Mouse (Mus musculus): ENCODE results near the gene Emg1. TPM values are rescaled to one million over a fixed set of nuclear protein-coding genes. Genes with fewer than 3 reads are reported as not detected.
A peak's percentile ranks its signal among the peaks of the same experiment; 100 is the strongest.
"Not testable (repeated sequence)": the region's sequence is repeated elsewhere in the genome, so short reads cannot be mapped to it uniquely, and the experiment has no call there.

Emg1 gene
- total RNA-seq, 4 experiments from 2014 or later, result 62.1 to 74.4 (median 66.1) TPM

GRCm38 (mm10) chr6:124708289-124708889 lies 3.6 kb downstream of the Emg1 start:
- DNase-seq (ENCODE audit: low spot score in 2 of 2), result no peak

- no peak for DNase-seq (ENCODE audit: low spot score in 2 of 2)
These were observed 5.8 kb downstream of the Emg1 start for GRCm38 (mm10) chr6:124706061-124706627.

- no peak for DNase-seq (ENCODE audit: low spot score in 2 of 2)
These were observed 7.6 kb downstream of the Emg1 start for GRCm38 (mm10) chr6:124704417-124704816.

- no peak for DNase-seq (ENCODE audit: low spot score in 2 of 2)
These were observed 8.2 kb downstream of the Emg1 start for GRCm38 (mm10) chr6:124703789-124704188.

GRCm38 (mm10) chr6:124702784-124703103 lies 9.2 kb downstream of the Emg1 start:
- peak; percentile 35 to 48 for DNase-seq (ENCODE audit: low spot score in 2 of 2)

GRCm38 (mm10) chr6:124702102-124702783 lies 9.7 kb downstream of the Emg1 start:
- DNase-seq (ENCODE audit: low spot score in 2 of 2), result no peak

- no peak for DNase-seq (ENCODE audit: low spot score in 2 of 2)
These were observed 10.6 kb downstream of the Emg1 start for GRCm38 (mm10) chr6:124701338-124701737.

- peak; percentile 63 to 77 for DNase-seq (ENCODE audit: low spot score in 2 of 2)
These were observed 11.9 kb downstream of the Emg1 start for GRCm38 (mm10) chr6:124699962-124700610.

- no peak for DNase-seq (ENCODE audit: low spot score in 2 of 2)
These were observed 12.6 kb downstream of the Emg1 start for GRCm38 (mm10) chr6:124699366-124699765.

GRCm38 (mm10) chr6:124698751-124699150 lies 13.2 kb downstream of the Emg1 start:
- DNase-seq (ENCODE audit: low spot score in 2 of 2), result no peak

GRCm38 (mm10) chr6:124696441-124697150 lies 15.4 kb downstream of the Emg1 start:
- no peak for DNase-seq (ENCODE audit: low spot score in 2 of 2)

GRCm38 (mm10) chr6:124694166-124694955 lies 17.6 kb downstream of the Emg1 start:
- DNase-seq (ENCODE audit: low spot score in 2 of 2), result peak in 1 of 2 experiments; percentile 14

- no peak for DNase-seq (ENCODE audit: low spot score in 2 of 2)
These were observed 18.6 kb downstream of the Emg1 start for GRCm38 (mm10) chr6:124693243-124693981.

GRCm38 (mm10) chr6:124690517-124690916 lies 21.5 kb downstream of the Emg1 start:
- DNase-seq (ENCODE audit: low spot score in 2 of 2), result no peak

GRCm38 (mm10) chr6:124689011-124689410 lies 23.0 kb downstream of the Emg1 start:
- DNase-seq (ENCODE audit: low spot score in 2 of 2), result no peak

GRCm38 (mm10) chr6:124688151-124688758 lies 23.7 kb downstream of the Emg1 start:
- DNase-seq (ENCODE audit: low spot score in 2 of 2), result no peak

GRCm38 (mm10) chr6:124686644-124687043 lies 25.3 kb downstream of the Emg1 start:
- DNase-seq (ENCODE audit: low spot score in 2 of 2), result not testable (repeated sequence)

- DNase-seq (ENCODE audit: low spot score in 2 of 2), result no peak
These were observed 26.2 kb downstream of the Emg1 start for GRCm38 (mm10) chr6:124685606-124686386.
